Mouse (Mus musculus): ENCODE data around the gene Olfr106-ps. TPM values are rescaled to one million over a fixed set of nuclear protein-coding genes. Genes with fewer than 3 reads are reported as not detected.

Gene Olfr106-ps
- polyA plus RNA-seq (2012; rRNA removed), result not detected in 2 replicates

- H3K27ac ChIP-seq (ENCODE audit: insufficient read depth, low read depth, low read length), result no peak within 1 kb of the TSS
- TF ChIP-seq POLR2A (IDR thresholded peaks at IDR 0.05; ENCODE audit: low read depth, low read length) (no peak), CTCF (conservative IDR thresholded peaks at IDR 0.05; ENCODE audit: insufficient read depth, insufficient read length, low read depth, low read length) (no peak)
- no peaks in the 10 kb centered on the region for H3K36me3 ChIP-seq (ENCODE audit: control insufficient read depth, insufficient read depth, low read length)
- no peaks in the 10 kb centered on the region for H3K27me3 ChIP-seq (replicated peaks; ENCODE audit: control insufficient read depth, insufficient read depth, low read length)
- no peak within 1 kb of the TSS for H3K4me3 ChIP-seq (ENCODE audit: insufficient read depth, low read depth, low read length)
- WGBS, result 65% methylated on average over 1 of the region's 1 CpGs
- H3K4me1 ChIP-seq (ENCODE audit: control insufficient read depth, insufficient read depth, low read length), result no peaks in the 10 kb centered on the region
- DNase-seq, result no peak
Observed at GRCm38 (mm10) chr17:37390093-37390492, at the start of gene Olfr106-ps. Olfr106-ps (plus strand) TSS chr17:37390393.

- Histone ChIP-seq H3K4me1 (ENCODE audit: control insufficient read depth, insufficient read depth, low read length) (no peaks in the 10 kb centered on the region), H3K36me3 (ENCODE audit: control insufficient read depth, insufficient read depth, low read length) (no peaks in the 10 kb centered on the region), H3K27me3 (replicated peaks; ENCODE audit: control insufficient read depth, insufficient read depth, low read length) (no peaks in the 10 kb centered on the region), H3K4me3 (ENCODE audit: insufficient read depth, low read depth, low read length) (no peak within 1 kb of the TSS), H3K27ac (ENCODE audit: insufficient read depth, low read depth, low read length) (no peak within 1 kb of the TSS)
- no peak for DNase-seq
- TF ChIP-seq CTCF (conservative IDR thresholded peaks at IDR 0.05; ENCODE audit: insufficient read depth, insufficient read length, low read depth, low read length) (no peak), POLR2A (IDR thresholded peaks at IDR 0.05; ENCODE audit: low read depth, low read length) (no peak)
Observed at GRCm38 (mm10) chr17:37359282-37359681, 30.9 kb upstream of the Olfr106-ps start, which contains the start of gene Olfr104-ps. Olfr104-ps (plus strand) TSS chr17:37359582.

DNA sequence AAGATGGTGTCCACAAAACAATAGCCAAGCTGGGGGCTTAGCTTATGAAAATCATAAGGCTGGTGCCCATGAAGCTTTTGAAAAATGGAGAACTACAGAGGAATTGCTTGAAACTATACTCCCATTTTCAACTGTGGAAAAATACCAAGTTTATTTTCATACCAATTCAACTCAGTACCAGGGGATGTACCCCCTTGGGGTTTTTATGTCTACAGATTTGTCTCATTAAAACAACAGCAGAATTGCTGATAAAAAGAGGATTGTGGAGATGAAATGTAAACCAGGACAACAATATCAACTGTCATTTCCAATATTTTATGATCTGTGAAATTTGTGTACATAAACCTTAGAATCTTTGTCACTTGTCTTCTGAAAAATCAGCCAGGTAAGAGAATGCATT, 11.5 kb upstream of the Olfr106-ps start, which contains the start of gene Olfr105-ps:
TSS of gene Olfr105-ps (plus strand) at position 301 of the 400 bp plus-strand sequence.
- no peaks in the 10 kb centered on the region for H3K4me1 ChIP-seq (ENCODE audit: control insufficient read depth, insufficient read depth, low read length)
- no peaks in the 10 kb centered on the region for H3K27me3 ChIP-seq (replicated peaks; ENCODE audit: control insufficient read depth, insufficient read depth, low read length)
- H3K36me3 ChIP-seq (ENCODE audit: control insufficient read depth, insufficient read depth, low read length), result no peaks in the 10 kb centered on the region
- H3K4me3 ChIP-seq (ENCODE audit: insufficient read depth, low read depth, low read length), result no peak within 1 kb of the TSS
- DNase-seq, result no peak
- no peak for TF ChIP-seq CTCF (conservative IDR thresholded peaks at IDR 0.05; ENCODE audit: insufficient read depth, insufficient read length, low read depth, low read length)
- TF ChIP-seq POLR2A (IDR thresholded peaks at IDR 0.05; ENCODE audit: low read depth, low read length), result no peak
- H3K27ac ChIP-seq (ENCODE audit: insufficient read depth, low read depth, low read length), result no peak within 1 kb of the TSS

- 74% methylated on average over 3 of the region's 3 CpGs for WGBS
- Histone ChIP-seq H3K4me1 (ENCODE audit: control insufficient read depth, insufficient read depth, low read length) (no peaks in the 10 kb centered on the region), H3K36me3 (ENCODE audit: control insufficient read depth, insufficient read depth, low read length) (no peaks in the 10 kb centered on the region), H3K4me3 (ENCODE audit: insufficient read depth, low read depth, low read length) (no peak within 1 kb of the TSS), H3K27ac (ENCODE audit: insufficient read depth, low read depth, low read length) (no peak within 1 kb of the TSS), H3K27me3 (replicated peaks; ENCODE audit: control insufficient read depth, insufficient read depth, low read length) (no peaks in the 10 kb centered on the region)
- TF ChIP-seq POLR2A (IDR thresholded peaks at IDR 0.05; ENCODE audit: low read depth, low read length) (no peak), CTCF (conservative IDR thresholded peaks at IDR 0.05; ENCODE audit: insufficient read depth, insufficient read length, low read depth, low read length) (no peak)
- no peak for DNase-seq
Observed at GRCm38 (mm10) chr17:37398926-37399325, 8.7 kb downstream of the Olfr106-ps start, which contains the start of gene Olfr107. Olfr107 (plus strand) TSS chr17:37399226.

- no peak for DNase-seq
- no peaks in the 10 kb centered on the region for H3K4me1 ChIP-seq (ENCODE audit: control insufficient read depth, insufficient read depth, low read length)
- H3K4me3 ChIP-seq (ENCODE audit: insufficient read depth, low read depth, low read length), result no peak overlapping the region
- no peaks in the 10 kb centered on the region for H3K36me3 ChIP-seq (ENCODE audit: control insufficient read depth, insufficient read depth, low read length)
- TF ChIP-seq POLR2A (IDR thresholded peaks at IDR 0.05; ENCODE audit: low read depth, low read length) (no peak), CTCF (conservative IDR thresholded peaks at IDR 0.05; ENCODE audit: insufficient read depth, insufficient read length, low read depth, low read length) (no peak)
- H3K27me3 ChIP-seq (replicated peaks; ENCODE audit: control insufficient read depth, insufficient read depth, low read length), result no peaks in the 10 kb centered on the region
- H3K27ac ChIP-seq (ENCODE audit: insufficient read depth, low read depth, low read length), result no peak overlapping the region
Observed at GRCm38 (mm10) chr17:37413380-37413779, 23.2 kb downstream of the Olfr106-ps start.

DNA sequence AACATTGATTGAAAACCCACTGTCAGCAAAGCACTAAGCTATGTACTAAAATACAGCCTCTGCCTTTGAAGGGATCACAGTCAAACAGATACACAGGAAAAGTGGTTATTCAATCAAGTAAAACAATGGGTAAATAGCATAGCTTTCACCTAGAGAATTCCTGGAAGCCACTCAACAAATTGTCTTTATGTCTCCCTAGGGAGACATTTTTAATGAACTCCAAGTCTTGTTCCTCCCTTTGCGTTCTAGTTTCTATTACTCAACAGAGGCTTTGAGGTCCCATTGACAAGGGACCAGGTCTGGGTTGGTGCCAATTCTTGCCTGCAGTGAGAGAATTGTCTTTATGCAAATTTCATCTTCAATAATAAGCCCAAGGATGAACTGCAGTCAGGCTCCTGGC, 55.0 kb downstream of the Olfr106-ps start, which contains the start of gene Olfr108:
TSS of gene Olfr108 (plus strand) at position 301 of the 400 bp plus-strand sequence.
- no peaks in the 10 kb centered on the region for H3K4me1 ChIP-seq (ENCODE audit: control insufficient read depth, insufficient read depth, low read length)
- no peak within 1 kb of the TSS for H3K4me3 ChIP-seq (ENCODE audit: insufficient read depth, low read depth, low read length)
- H3K27me3 ChIP-seq (replicated peaks; ENCODE audit: control insufficient read depth, insufficient read depth, low read length), result no peaks in the 10 kb centered on the region
- H3K36me3 ChIP-seq (ENCODE audit: control insufficient read depth, insufficient read depth, low read length), result no peaks in the 10 kb centered on the region
- DNase-seq, result no peak
- H3K27ac ChIP-seq (ENCODE audit: insufficient read depth, low read depth, low read length), result no peak within 1 kb of the TSS
- TF ChIP-seq CTCF (conservative IDR thresholded peaks at IDR 0.05; ENCODE audit: insufficient read depth, insufficient read length, low read depth, low read length) (no peak), POLR2A (IDR thresholded peaks at IDR 0.05; ENCODE audit: low read depth, low read length) (no peak)
- 83% methylated on average over 1 of the region's 1 CpGs for WGBS

Other genes with a start within 250 kb of the Olfr106-ps start
- not detected in 2 replicates for gene Olfr93, start 228.9 kb upstream of the Olfr106-ps start, polyA plus RNA-seq (2012; rRNA removed)
- 0.20 and 1.6 TPM in 2 replicates for gene Ubd, start 196.5 kb upstream of the Olfr106-ps start, polyA plus RNA-seq (2012; rRNA removed)
- not detected in 2 replicates for gene Olfr94, start 189.4 kb upstream of the Olfr106-ps start, polyA plus RNA-seq (2012; rRNA removed)
- not detected in 2 replicates for gene Olfr95, start 177.3 kb upstream of the Olfr106-ps start, polyA plus RNA-seq (2012; rRNA removed)
- gene Olfr96, start 170.2 kb upstream of the Olfr106-ps start, polyA plus RNA-seq (2012; rRNA removed), result not detected in 2 replicates
- gene Olfr97, start 153.1 kb upstream of the Olfr106-ps start, polyA plus RNA-seq (2012; rRNA removed), result not detected in 2 replicates
- not detected in 2 replicates for gene Olfr98, start 126.6 kb upstream of the Olfr106-ps start, polyA plus RNA-seq (2012; rRNA removed)
- gene H2-M3, start 120.2 kb upstream of the Olfr106-ps start, polyA plus RNA-seq (2012; rRNA removed), result 4.0 and 6.0 TPM in 2 replicates
- gene Olfr99, start 106.9 kb upstream of the Olfr106-ps start, polyA plus RNA-seq (2012; rRNA removed), result not detected in 2 replicates
- gene Olfr101, start 86.1 kb upstream of the Olfr106-ps start, polyA plus RNA-seq (2012; rRNA removed), result not detected in 2 replicates
- not detected in 2 replicates for gene Olfr102, start 73.3 kb upstream of the Olfr106-ps start, polyA plus RNA-seq (2012; rRNA removed)
- not detected in 2 replicates for gene Olfr103, start 50.7 kb upstream of the Olfr106-ps start, polyA plus RNA-seq (2012; rRNA removed)
- not detected in 2 replicates for gene Olfr104-ps, start 30.8 kb upstream of the Olfr106-ps start, polyA plus RNA-seq (2012; rRNA removed)
- gene Olfr105-ps, start 11.4 kb upstream of the Olfr106-ps start, polyA plus RNA-seq (2012; rRNA removed), result not detected in 2 replicates
- not detected in 2 replicates for gene Olfr107, start 8.8 kb downstream of the Olfr106-ps start, polyA plus RNA-seq (2012; rRNA removed)
- gene Olfr108, start 55.1 kb downstream of the Olfr106-ps start, polyA plus RNA-seq (2012; rRNA removed), result not detected in 2 replicates
- gene Olfr109, start 68.5 kb downstream of the Olfr106-ps start, polyA plus RNA-seq (2012; rRNA removed), result not detected in 2 replicates
- 0.18 and 1.3 TPM in 2 replicates for gene H2-M2, start 93.2 kb downstream of the Olfr106-ps start, polyA plus RNA-seq (2012; rRNA removed)
- not detected in 2 replicates for gene Olfr110, start 102.1 kb downstream of the Olfr106-ps start, polyA plus RNA-seq (2012; rRNA removed)
- 0.08 and 0.25 TPM in 2 replicates for gene Olfr111, start 117.6 kb downstream of the Olfr106-ps start, polyA plus RNA-seq (2012; rRNA removed)
- gene Olfr112, start 179.1 kb downstream of the Olfr106-ps start, polyA plus RNA-seq (2012; rRNA removed), result not detected in 2 replicates
- not detected in 2 replicates for gene Olfr113, start 187.3 kb downstream of the Olfr106-ps start, polyA plus RNA-seq (2012; rRNA removed)
- gene Olfr114, start 202.3 kb downstream of the Olfr106-ps start, polyA plus RNA-seq (2012; rRNA removed), result not detected in 2 replicates
- gene Olfr115, start 236.7 kb downstream of the Olfr106-ps start, polyA plus RNA-seq (2012; rRNA removed), result not detected in 2 replicates
- not detected in 2 replicates for gene Olfr116, start 236.8 kb downstream of the Olfr106-ps start, polyA plus RNA-seq (2012; rRNA removed)

All from kidney, adult 2 months (tissue).